Mouse (Mus musculus) brain, embryonic 18.5 days (tissue): Measurements from ENCODE around the gene Tmc8.
"Not testable (repeated sequence)": the region's sequence is repeated elsewhere in the genome, so short reads cannot be mapped to it uniquely, and the experiment has no call there.

ENCODE experiments used
- DNase-seq: peaks from one replicate; pipeline ENCODE4 v3.0.0-alpha.2; 2012; ENCODE audit warnings: low read depth, low spot score

Tmc8 gene

GRCm38 (mm10) chr11:117825333-117826101 is 43.6 kb downstream of the Tmc8 start, which contains the start of the genes Afmid and Tk1:
Gene Afmid (plus strand): TSS chr11:117825924.
Gene Tk1 (minus strand): TSS chr11:117826092.
- DNase-seq = no peak

- DNase-seq = no peak
Measured at GRCm38 (mm10) chr11:117826164-117826563, 44.3 kb downstream of the Tmc8 start.

GRCm38 (mm10) chr11:117826916-117827315 is 45.0 kb downstream of the Tmc8 start:
- DNase-seq = no peak

GRCm38 (mm10) chr11:117827386-117827785 is 45.5 kb downstream of the Tmc8 start:
- no peak for DNase-seq

GRCm38 (mm10) chr11:117828149-117828887 is 46.4 kb downstream of the Tmc8 start:
- DNase-seq = no peak

GRCm38 (mm10) chr11:117828888-117829604 is 47.2 kb downstream of the Tmc8 start:
- no peak for DNase-seq

- DNase-seq = no peak
Measured at GRCm38 (mm10) chr11:117829671-117830215, 47.9 kb downstream of the Tmc8 start.

GRCm38 (mm10) chr11:117830401-117830800 is 48.5 kb downstream of the Tmc8 start:
- DNase-seq = no peak

GRCm38 (mm10) chr11:117832086-117832969 is 50.5 kb downstream of the Tmc8 start:
- no peak for DNase-seq

GRCm38 (mm10) chr11:117833509-117833908 is 51.6 kb downstream of the Tmc8 start:
- DNase-seq = not testable (repeated sequence)

GRCm38 (mm10) chr11:117834086-117834485 is 52.2 kb downstream of the Tmc8 start:
- no peak for DNase-seq

- DNase-seq = no peak
Measured at GRCm38 (mm10) chr11:117836306-117836705, 54.4 kb downstream of the Tmc8 start.

GRCm38 (mm10) chr11:117838572-117838971 is 56.7 kb downstream of the Tmc8 start:
- no peak for DNase-seq

GRCm38 (mm10) chr11:117839021-117839420 is 57.1 kb downstream of the Tmc8 start:
- DNase-seq = no peak

- DNase-seq = no peak
Measured at GRCm38 (mm10) chr11:117840910-117841309, 59.0 kb downstream of the Tmc8 start.
